Mouse (Mus musculus) limb, embryonic 14.5 days (tissue): ENCODE measurements at regions not wholly inside any gene's neighbourhood (a gene's known extent, or its start where the extent isn't known, plus 50 kb on each side); places are given as distances from the start of the nearest gene placed in this dataset.

Experiments used
- ATAC-seq: fragments of 200-750 bp; cut with Nextera tagmentation; 2 replicates; pipeline ENCODE4 v1.8.0; 2017; ENCODE audit warnings: low read depth, moderate number of reproducible peaks, moderate TSS enrichment; ENCODE audit not compliant: low FRiP score
- DNase-seq: peaks from one replicate; pipeline ENCODE4 v3.0.0-alpha.2; 2015; ENCODE audit warnings: low spot score
- H3K27ac ChIP-seq: fragments of 300-500 bp; sonication (generic); replicated peaks from 2 replicates; pipeline ENCODE4 v1.5.1; 2014; ENCODE audit warnings: low read depth, mild to moderate bottlenecking, low read length, moderate library complexity, mixed read lengths
- H3K27me3 ChIP-seq: fragments of 300-500 bp; sonication (generic); 2 replicates; pipeline ENCODE4 v1.6.1; 2014; ENCODE audit warnings: low read length, mixed read lengths; ENCODE audit not compliant: control insufficient read depth, insufficient read depth
- H3K36me3 ChIP-seq: fragments of 300-500 bp; sonication (generic); 2 replicates; pipeline ENCODE4 v1.6.1; 2014; ENCODE audit warnings: mild to moderate bottlenecking, low read length, moderate library complexity, mixed read lengths; ENCODE audit not compliant: control insufficient read depth, insufficient read depth
- H3K4me1 ChIP-seq: fragments of 300-500 bp; sonication (generic); 2 replicates; pipeline ENCODE4 v1.6.1; 2014; ENCODE audit warnings: antibody characterized with exemption, low read length, mixed read lengths; ENCODE audit not compliant: control insufficient read depth, insufficient read depth
- H3K4me2 ChIP-seq: fragments of 300-500 bp; sonication (generic); replicated peaks from 2 replicates; pipeline ENCODE4 v1.6.1; 2014; ENCODE audit warnings: low read depth, mild to moderate bottlenecking, low read length, moderate library complexity; ENCODE audit not compliant: severe bottlenecking
- H3K4me3 ChIP-seq: fragments of 300-500 bp; sonication (generic); replicated peaks from 2 replicates; pipeline ENCODE4 v1.5.1; 2014; ENCODE audit warnings: low read length
- H3K9ac ChIP-seq: fragments of 300-500 bp; sonication (generic); 2 replicates; pipeline ENCODE4 v1.6.1; 2014; ENCODE audit warnings: mild to moderate bottlenecking, low read depth, low read length, moderate library complexity; ENCODE audit not compliant: severe bottlenecking
- H3K9me3 ChIP-seq: fragments of 300-500 bp; sonication (generic); 2 replicates; pipeline ENCODE4 v1.6.1; 2016; ENCODE audit warnings: low read length; ENCODE audit not compliant: control insufficient read depth
- POLR2A ChIP-seq: fragments of 200-500 bp; IDR thresholded peaks from 2 replicates; pipeline ENCODE4 v1.8.0; 2012; ENCODE audit warnings: inconsistent platforms, mild to moderate bottlenecking, moderate library complexity, borderline replicate concordance; ENCODE audit not compliant: insufficient read depth, insufficient read length; ENCODE audit errors: extremely low read depth
- WGBS: fragments of 180-500 bp; shearing (Covaris S2); extraction: QIAGEN DNeasy Blood & Tissue Kit; methylation state at CpG from one replicate; pipeline ENCODE4 v1.1.7; 2014; 5-methylcytosine and 5-hydroxymethylcytosine counted together

GRCm38 (mm10) chr13:16282230-16282629, 270.6 kb downstream of the Inhba start:
- 39% methylated on average over 2 of the region's 2 CpGs for WGBS
- Histone ChIP-seq H3K4me1 (0 out of 2 replicates have a peak, but pooled peaks cover 3% of the 10 kb centered on the region), H3K4me2 (no peak overlapping the region), H3K27ac (no peak overlapping the region), H3K36me3 (no peaks in the 10 kb centered on the region), H3K27me3 (no peaks in the 10 kb centered on the region), H3K9ac (no peak overlapping the region), H3K4me3 (no peak overlapping the region), H3K9me3 (no peaks in the 10 kb centered on the region)
- DNase-seq (no peak), ATAC-seq (no peak)
- no peak for TF ChIP-seq POLR2A

- no peak overlapping the region for H3K4me3 ChIP-seq
- ATAC-seq: no peak
- DNase-seq: no peak
- H3K27me3 ChIP-seq: no peaks in the 10 kb centered on the region
- WGBS: 70% methylated on average over 4 of the region's 4 CpGs
- no peak overlapping the region for H3K4me2 ChIP-seq
- H3K9ac ChIP-seq: no peak overlapping the region
- 0 out of 2 replicates have a peak, but pooled peaks cover 3% of the 10 kb centered on the region for H3K4me1 ChIP-seq
- TF ChIP-seq POLR2A: no peak
- no peak overlapping the region for H3K27ac ChIP-seq
- H3K36me3 ChIP-seq: no peaks in the 10 kb centered on the region
- H3K9me3 ChIP-seq: no peaks in the 10 kb centered on the region
Observed at GRCm38 (mm10) chr13:16283336-16283735, 271.7 kb downstream of the Inhba start.

- Histone ChIP-seq H3K36me3 (no peaks in the 10 kb centered on the region), H3K27me3 (no peaks in the 10 kb centered on the region), H3K4me2 (no peak overlapping the region), H3K9ac (no peak overlapping the region), H3K9me3 (no peaks in the 10 kb centered on the region), H3K4me1 (no peaks in the 10 kb centered on the region), H3K4me3 (no peak overlapping the region), H3K27ac (no peak overlapping the region)
- no peak for DNase-seq
- TF ChIP-seq POLR2A: no peak
- no peak for ATAC-seq
- 68% methylated on average over 2 of the region's 2 CpGs for WGBS
Observed at GRCm38 (mm10) chr13:16289633-16290032, 278.0 kb downstream of the Inhba start.

GRCm38 (mm10) chr13:16290784-16291183, 279.1 kb downstream of the Inhba start:
- WGBS: 76% methylated on average over 2 of the region's 2 CpGs
- DNase-seq (no peak), ATAC-seq (no peak)
- Histone ChIP-seq H3K4me1 (no peaks in the 10 kb centered on the region), H3K9ac (no peak overlapping the region), H3K4me3 (no peak overlapping the region), H3K27me3 (no peaks in the 10 kb centered on the region), H3K9me3 (no peaks in the 10 kb centered on the region), H3K4me2 (no peak overlapping the region), H3K27ac (no peak overlapping the region), H3K36me3 (no peaks in the 10 kb centered on the region)
- no peak for TF ChIP-seq POLR2A

GRCm38 (mm10) chr13:16291661-16292291, 280.1 kb downstream of the Inhba start:
- H3K4me1 ChIP-seq: no peaks in the 10 kb centered on the region
- no peaks in the 10 kb centered on the region for H3K36me3 ChIP-seq
- no peak overlapping the region for H3K9ac ChIP-seq
- no peaks in the 10 kb centered on the region for H3K27me3 ChIP-seq
- no peak overlapping the region for H3K27ac ChIP-seq
- DNase-seq (no peak), ATAC-seq (no peak)
- no peak for TF ChIP-seq POLR2A
- no peak overlapping the region for H3K4me3 ChIP-seq
- 84% methylated on average over 6 of the region's 6 CpGs for WGBS
- H3K9me3 ChIP-seq: no peaks in the 10 kb centered on the region
- no peak overlapping the region for H3K4me2 ChIP-seq
